In the genomic region with DNA sequence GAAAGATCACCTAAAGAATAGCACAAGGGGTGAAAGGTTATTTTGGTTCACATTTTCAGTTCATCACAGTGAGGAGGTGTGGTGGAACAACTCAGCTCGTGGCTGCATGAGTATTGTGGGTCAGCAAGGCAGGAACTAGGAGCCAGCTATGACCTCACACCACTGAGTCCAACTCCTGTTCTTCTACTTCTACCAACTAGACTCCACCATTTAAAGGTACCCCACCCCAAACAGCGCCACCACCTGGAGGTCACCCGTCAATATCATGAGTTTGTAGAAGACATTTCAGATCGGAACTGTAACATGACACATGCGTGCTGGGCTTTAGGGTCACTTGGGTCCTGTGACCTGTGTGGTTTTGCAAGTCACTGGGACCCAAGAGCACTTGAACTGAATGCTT, we compare ENCODE assay signal across 22 mouse cellular contexts. TPM values are rescaled to one million over a fixed set of nuclear protein-coding genes. Genes with fewer than 3 reads are reported as not detected.
DNase-seq lines count a peak whose midpoint lies in the region; ATAC-seq and TF ChIP-seq lines count a peak whose summit lies in the region.
"Had no signal": no experiment of that assay in that cellular context is flagged by ENCODE, and none has a peak within 500 bp of the region (broad histone marks: within the 10 kb centered on the region; RNA-seq: fewer than 3 reads in every experiment).

No protein-coding gene starts in this region.

- no peak for DNase-seq in layer of hippocampus, adult 2 months (ENCODE audit: low spot score in 2 of 2)
- no peak for DNase-seq in layer of hippocampus, adult 8-10 months (ENCODE audit: low spot score in 2 of 2)
- peak; percentile 2 for DNase-seq in 416B (ENCODE audit: low read depth)
- DNase-seq in cerebellum, adult 9-11 months = no peak
- DNase-seq in gastrocnemius, postnatal 25 days = no peak
- DNase-seq: cerebellum, adult 2 months; embryo, embryonic 11 days; gastrocnemius, postnatal 10 days; heart, adult 2 months; heart, postnatal 14 days had no signal

- H3K4me3 ChIP-seq in layer of hippocampus, adult 2 months = no peak overlapping the region
- H3K4me3 ChIP-seq in bone marrow macrophage, adult 2 months (ENCODE audit: insufficient read depth, low read length) = no peak overlapping the region
- H3K4me3 ChIP-seq: embryonic facial prominence, embryonic 15.5 days; erythroblast, embryonic 14.5 days; forebrain, embryonic 10.5 days; forebrain, embryonic 15.5 days; heart, adult 2 months; heart, embryonic 15.5 days; hindbrain, embryonic 10.5 days; hindbrain, embryonic 15.5 days had no signal

- TF ChIP-seq POLR2A in bone marrow macrophage, adult 2 months (IDR thresholded peaks at IDR 0.05; ENCODE audit: borderline replicate concordance, low read depth, low read length) = no peak

- ATAC-seq in megakaryocyte, adult 5-6 weeks (ENCODE audit: poor library complexity, severe bottlenecking) = no peak
- ATAC-seq: activated CD4-positive, CD25-positive, alpha-beta regulatory T cell, adult 4 months; CD4-positive, CD25-positive, alpha-beta regulatory T cell, adult 4 months had no signal

- TF ChIP-seq CTCF in layer of hippocampus, adult 2 months (conservative IDR thresholded peaks at IDR 0.05) = peak; percentile 27
- no peak for TF ChIP-seq CTCF in bone marrow macrophage, adult 2 months (IDR thresholded peaks at IDR 0.05; ENCODE audit: low read depth, low read length)

- no peak overlapping the region for H3K27ac ChIP-seq in layer of hippocampus, adult 2 months
- H3K27ac ChIP-seq in bone marrow macrophage, adult 2 months (ENCODE audit: insufficient read depth, low read depth, low read length) = peak overlapping the region; percentile 69
- H3K27ac ChIP-seq: embryonic facial prominence, embryonic 15.5 days; forebrain, embryonic 10.5 days; forebrain, embryonic 15.5 days; heart, adult 2 months; heart, embryonic 15.5 days; hindbrain, embryonic 10.5 days; hindbrain, embryonic 15.5 days had no signal

- peaks cover 10% of the 10 kb centered on the region for H3K4me1 ChIP-seq in bone marrow macrophage, adult 2 months (ENCODE audit: control insufficient read depth, insufficient read depth, low read length)
- H3K4me1 ChIP-seq: embryonic facial prominence, embryonic 15.5 days; forebrain, embryonic 10.5 days; forebrain, embryonic 15.5 days; heart, embryonic 15.5 days; hindbrain, embryonic 10.5 days; hindbrain, embryonic 15.5 days had no signal

RNA-seq across cellular contexts. Expression of gene Dip2c, which starts 37.2 kb away (rescaled TPM):
- 10 to 100 TPM; 66.2 to 66.7 TPM for total RNA-seq in layer of hippocampus, adult 2 months (2021)
- 10 to 100 TPM; 61.2 to 68.2 (median 64.0) TPM for total RNA-seq in layer of hippocampus, adult 8-10 months (2022)
- 1.5 and 2.1 TPM in 2 replicates for polyA plus RNA-seq in bone marrow macrophage, adult 2 months (2012; ENCODE audit: insufficient read depth, insufficient read length, missing spikeins)
- 10 to 100 TPM in 1 of 2 experiments, 1 to 10 TPM in 1; 9.7 to 11.5 TPM for total RNA-seq in gastrocnemius, postnatal 25 days (2021)
- total RNA-seq in megakaryocyte, adult 5-6 weeks (2015) = 1.0 and 1.3 TPM in 2 replicates
- 1.8 and 2.2 TPM in 2 replicates for total RNA-seq in megakaryocyte, adult 5-6 weeks (2017)
- polyA plus RNA-seq: G1E had no signal

Comparison
In these comparisons a context has a peak if more than half of its experiments do, and no peak if none do; other contexts are left out.
1. RNA of gene Dip2c, which starts 37.2 kb away (total RNA-seq): 66.2 to 66.7 TPM in layer of hippocampus, adult 2 months and 61.2 to 68.2 TPM in layer of hippocampus, adult 8-10 months; 9.7 to 11.5 TPM in gastrocnemius, postnatal 25 days and 1.0 to 2.2 TPM in megakaryocyte, adult 5-6 weeks; every median in the first group is over 4 times any median in the second.